Mouse (Mus musculus) neural tube, embryonic 15.5 days (tissue): Measurements from ENCODE around the gene Ankrd10. TPM values are rescaled to one million over a fixed set of nuclear protein-coding genes. Genes with fewer than 3 reads are reported as not detected.
"Not testable (repeated sequence)": the region's sequence is repeated elsewhere in the genome, so short reads cannot be mapped to it uniquely, and the experiment has no call there.

Experiments used
- ATAC-seq: fragments of 200-750 bp; cut with Nextera tagmentation; 2 replicates; pipeline ENCODE4 v1.8.0; 2017; ENCODE audit warnings: mild to moderate bottlenecking, moderate TSS enrichment, moderate library complexity; ENCODE audit not compliant: low FRiP score
- H3K27ac ChIP-seq: fragments of 300-500 bp; sonication (generic); replicated peaks from 2 replicates; pipeline ENCODE4 v1.5.1; 2015; ENCODE audit warnings: mild to moderate bottlenecking, inconsistent platforms
- H3K27me3 ChIP-seq: fragments of 300-500 bp; sonication (generic); replicated peaks from 2 replicates; pipeline ENCODE4 v1.6.1; 2015; ENCODE audit warnings: inconsistent platforms
- H3K36me3 ChIP-seq: fragments of 300-500 bp; sonication (generic); 2 replicates; pipeline ENCODE4 v1.6.1; 2015; ENCODE audit warnings: inconsistent platforms
- H3K4me1 ChIP-seq: fragments of 300-500 bp; sonication (generic); 2 replicates; pipeline ENCODE4 v1.6.1; 2015; ENCODE audit warnings: inconsistent platforms
- H3K4me2 ChIP-seq: fragments of 300-500 bp; sonication (generic); 2 replicates; pipeline ENCODE4 v1.6.1; 2015; ENCODE audit warnings: inconsistent platforms, mild to moderate bottlenecking, moderate library complexity
- H3K4me3 ChIP-seq: fragments of 300-500 bp; sonication (generic); replicated peaks from 2 replicates; pipeline ENCODE4 v1.5.1; 2015; ENCODE audit warnings: mild to moderate bottlenecking, inconsistent platforms
- H3K9ac ChIP-seq: fragments of 300-500 bp; sonication (generic); replicated peaks from 2 replicates; pipeline ENCODE4 v1.6.1; 2015; ENCODE audit warnings: mild to moderate bottlenecking, inconsistent platforms
- H3K9me3 ChIP-seq: fragments of 300-500 bp; sonication (generic); replicated peaks from 2 replicates; pipeline ENCODE4 v1.6.1; 2016; ENCODE audit warnings: inconsistent platforms
- WGBS: fragments of 180-500 bp; shearing (Covaris S2); methylation state at CpG from one replicate; pipeline ENCODE4 v1.1.7; 2015; ENCODE audit warnings: mixed read lengths; 5-methylcytosine and 5-hydroxymethylcytosine counted together
- microRNA-seq: library from miRNA; unstranded; fragments of <30 nt; microRNA quantifications from one replicate; pipeline ENCODE4, GENCODE M21; 2017
- polyA plus RNA-seq: library from polyadenylated mRNA; unstranded; fragments of >200 nt; fragmentation: Nextera tagmentation; extraction: Ambion mirVana; gene quantifications from 2 replicates; pipeline ENCODE4 v1.2.1, GENCODE M21; 2015

Gene Ankrd10
- polyA plus RNA-seq, 1 experiment from 2014 or later: 74.6 TPM

- H3K27ac ChIP-seq: no peak overlapping the region
- H3K9ac ChIP-seq: no peak overlapping the region
- H3K4me3 ChIP-seq: no peak overlapping the region
- H3K27me3 ChIP-seq: no peaks in the 10 kb centered on the region
- no peaks in the 10 kb centered on the region for H3K9me3 ChIP-seq
- H3K4me1 ChIP-seq: peaks cover 10% of the 10 kb centered on the region
- WGBS: 85% methylated on average over 6 of the region's 6 CpGs
- no peaks in the 10 kb centered on the region for H3K36me3 ChIP-seq
- no peak for ATAC-seq
- H3K4me2 ChIP-seq: no peak overlapping the region
Measured at GRCm38 (mm10) chr8:11572428-11572827, 63.1 kb downstream of the Ankrd10 start.

DNA sequence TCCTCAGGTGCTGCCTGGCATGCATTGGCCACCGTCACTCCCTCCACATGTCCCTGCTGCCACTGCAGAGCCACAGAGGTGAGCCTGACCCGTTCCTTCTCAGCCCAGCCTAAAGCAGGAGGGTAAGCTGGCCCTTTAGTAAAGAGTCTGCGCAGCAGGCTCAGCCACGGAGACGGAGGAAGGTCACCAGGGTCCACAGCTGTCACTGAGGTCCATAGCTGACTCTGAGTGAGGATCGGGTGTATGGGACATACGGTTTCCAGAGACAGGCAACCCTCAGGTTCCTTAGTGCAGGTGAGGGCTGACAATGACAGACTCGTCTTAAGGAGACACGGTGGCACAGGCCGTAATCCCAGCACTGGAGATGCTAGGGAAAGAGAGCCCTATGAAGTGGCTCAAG, 63.6 kb downstream of the Ankrd10 start:
- no peak overlapping the region for H3K9ac ChIP-seq
- H3K4me2 ChIP-seq: no peak overlapping the region
- H3K4me3 ChIP-seq: no peak overlapping the region
- peaks cover 10% of the 10 kb centered on the region for H3K4me1 ChIP-seq
- no peaks in the 10 kb centered on the region for H3K9me3 ChIP-seq
- 90% methylated on average over 10 of the region's 10 CpGs for WGBS
- peaks cover 1% of the 10 kb centered on the region for H3K36me3 ChIP-seq
- no peak for ATAC-seq
- H3K27me3 ChIP-seq: no peaks in the 10 kb centered on the region
- no peak overlapping the region for H3K27ac ChIP-seq

GRCm38 (mm10) chr8:11570742-11571141, 64.8 kb downstream of the Ankrd10 start:
- Histone ChIP-seq H3K27me3 (no peaks in the 10 kb centered on the region), H3K36me3 (peaks cover 7% of the 10 kb centered on the region), H3K4me1 (peaks cover 2% of the 10 kb centered on the region; the same call in 1 of the 2 replicates), H3K27ac (no peak overlapping the region), H3K9me3 (no peaks in the 10 kb centered on the region), H3K4me3 (no peak overlapping the region), H3K4me2 (no peak overlapping the region), H3K9ac (no peak overlapping the region)
- no peak for ATAC-seq
- 84% methylated on average over 4 of the region's 4 CpGs for WGBS

DNA sequence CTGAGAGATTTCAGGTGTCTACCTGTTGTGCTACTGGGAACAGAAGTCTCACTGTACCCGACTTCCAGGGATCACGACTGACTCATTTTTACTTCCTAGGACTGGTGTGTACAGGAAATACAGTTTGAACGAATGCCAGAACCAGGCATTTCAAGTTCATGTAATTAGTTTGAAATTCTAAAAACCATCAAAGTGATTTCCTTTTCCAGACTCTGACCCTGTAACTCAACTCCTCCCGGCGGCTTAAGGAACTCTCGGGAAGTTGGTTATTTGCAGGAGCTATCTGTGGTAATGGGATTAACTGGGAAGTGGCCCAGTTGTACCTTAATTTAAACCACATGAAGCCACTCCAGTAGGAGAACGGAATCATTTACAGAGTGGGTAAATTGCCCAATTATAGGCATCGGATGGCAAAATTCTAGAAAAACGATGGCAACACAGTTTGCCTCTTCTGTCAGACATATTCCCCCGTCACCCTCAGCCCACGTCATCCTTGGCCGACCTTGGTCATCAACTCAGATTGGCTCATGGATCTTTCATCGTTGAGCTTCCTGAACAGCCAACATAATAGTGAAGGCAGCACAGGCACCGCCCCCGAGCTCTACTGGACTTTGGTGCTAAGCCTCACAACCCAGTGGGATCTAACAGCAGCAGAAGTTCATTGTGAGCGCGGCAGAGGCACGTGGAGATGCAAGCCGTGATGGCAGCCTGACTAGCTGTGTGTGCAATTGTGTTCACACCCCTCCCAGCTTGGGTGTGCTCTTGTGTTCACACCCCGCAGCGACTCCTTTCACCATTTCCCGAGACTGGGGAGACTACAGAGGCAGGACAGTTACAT, 66.1 kb downstream of the Ankrd10 start:
- WGBS: 92% methylated on average over 22 of the region's 22 CpGs

DNA sequence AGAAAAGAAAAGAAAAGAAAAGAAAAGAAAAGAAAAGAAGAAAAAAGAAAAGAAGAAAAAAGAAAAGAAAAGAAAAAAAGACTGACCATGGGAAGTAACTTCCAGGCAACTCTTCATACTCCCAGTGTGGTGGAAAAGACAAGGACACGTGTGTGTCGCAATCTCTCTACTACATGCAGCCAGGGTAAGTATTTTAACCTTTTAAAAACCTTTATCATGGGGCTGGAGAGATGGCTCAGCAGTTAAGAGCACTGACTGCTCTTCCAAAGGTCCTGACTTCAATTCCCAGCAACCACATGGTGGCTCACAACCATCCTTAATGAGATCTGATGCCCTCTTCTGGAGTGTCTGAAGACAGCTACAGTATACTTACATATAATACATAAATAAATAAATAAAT, 67.4 kb downstream of the Ankrd10 start:
- ATAC-seq, H3K4me1 ChIP-seq, H3K4me3 ChIP-seq, H3K9me3 ChIP-seq, H3K27me3 ChIP-seq, H3K9ac ChIP-seq, H3K27ac ChIP-seq, H3K4me2 ChIP-seq: not testable (repeated sequence)
- peaks cover 32% of the 10 kb centered on the region for H3K36me3 ChIP-seq
- 97% methylated on average over 2 of the region's 2 CpGs for WGBS

More for the DNA sequence above, 66.1 kb downstream of the Ankrd10 start:
- no peak for ATAC-seq
- Histone ChIP-seq H3K4me3 (no peak overlapping the region), H3K27ac (no peak overlapping the region), H3K9ac (no peak overlapping the region), H3K4me1 (no peaks in the 10 kb centered on the region), H3K36me3 (peaks cover 20% of the 10 kb centered on the region), H3K27me3 (no peaks in the 10 kb centered on the region), H3K9me3 (no peaks in the 10 kb centered on the region), H3K4me2 (no peak overlapping the region)

DNA sequence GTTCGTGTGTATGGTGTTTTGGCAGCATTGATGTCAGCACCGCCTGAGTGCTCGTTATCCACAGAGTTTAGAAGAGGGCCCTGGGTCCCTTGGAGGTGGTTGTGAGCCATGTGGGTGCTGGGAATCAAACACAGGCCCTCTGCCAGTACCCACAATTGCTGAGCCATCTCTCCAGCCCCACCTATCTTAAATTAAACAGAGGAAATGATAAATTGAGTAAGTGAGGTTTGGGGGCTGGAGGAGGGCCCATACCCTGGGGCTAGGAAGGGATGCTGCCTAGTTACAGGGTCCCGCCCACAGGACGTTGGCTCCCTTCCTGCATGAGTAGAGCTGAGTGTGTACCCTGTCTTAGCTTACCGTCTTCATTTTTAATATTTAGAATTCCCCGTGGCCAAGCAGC, 70.8 kb downstream of the Ankrd10 start:
- H3K9ac ChIP-seq: no peak overlapping the region
- no peak overlapping the region for H3K4me2 ChIP-seq
- no peak overlapping the region for H3K4me3 ChIP-seq
- H3K27me3 ChIP-seq: no peaks in the 10 kb centered on the region
- 92% methylated on average over 7 of the region's 7 CpGs for WGBS
- H3K36me3 ChIP-seq: peaks cover 46% of the 10 kb centered on the region
- H3K9me3 ChIP-seq: no peaks in the 10 kb centered on the region
- H3K4me1 ChIP-seq: peaks cover 8% of the 10 kb centered on the region
- ATAC-seq: no peak
- H3K27ac ChIP-seq: no peak overlapping the region

DNA sequence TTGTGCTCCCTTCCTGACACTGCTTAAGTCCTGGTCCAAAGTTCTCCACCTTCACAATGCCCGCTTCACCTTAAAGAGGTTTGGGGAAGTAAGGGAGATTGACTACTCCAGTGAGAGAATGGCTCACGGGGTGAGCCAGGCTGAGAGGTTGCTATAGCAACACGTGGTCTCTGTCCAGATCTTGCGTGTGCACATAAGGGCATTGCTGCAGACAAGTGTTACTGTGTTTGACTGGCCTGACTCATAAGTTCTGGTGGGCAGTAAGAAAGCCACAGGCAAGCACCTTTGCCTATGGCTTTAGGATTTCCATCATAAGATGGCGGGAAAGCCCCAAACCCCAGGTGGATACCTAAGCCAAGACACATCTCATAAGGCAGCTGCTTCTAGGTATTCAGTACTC, 71.3 kb downstream of the Ankrd10 start:
- Histone ChIP-seq H3K36me3 (peaks cover 46% of the 10 kb centered on the region), H3K9me3 (no peaks in the 10 kb centered on the region), H3K4me1 (peaks cover 13% of the 10 kb centered on the region), H3K4me2 (no peak overlapping the region), H3K9ac (no peak overlapping the region), H3K4me3 (no peak overlapping the region), H3K27ac (no peak overlapping the region), H3K27me3 (no peaks in the 10 kb centered on the region)
- 88% methylated on average over 5 of the region's 5 CpGs for WGBS
- no peak for ATAC-seq

Small RNA genes lying within 50 kb of the gene (microRNA-seq; reads per million reads assigned to microRNA genes)
- 1.0 reads per million for gene Mir7238

Other genes starting within 250 kb of the Ankrd10 start
- gene Rab20, start 157.0 kb downstream of the Ankrd10 start, polyA plus RNA-seq: 1.00 and 3.0 TPM in 2 replicates
- 149 and 154 TPM in 2 replicates for gene Naxd, start 138.3 kb downstream of the Ankrd10 start, polyA plus RNA-seq
- 26.8 and 27.7 TPM in 2 replicates for gene Cars2, start 85.0 kb downstream of the Ankrd10 start, polyA plus RNA-seq
- 43.0 and 44.7 TPM in 2 replicates for gene Ing1, start 80.2 kb downstream of the Ankrd10 start, polyA plus RNA-seq
- gene 1700016D06Rik, start 65.3 kb upstream of the Ankrd10 start, polyA plus RNA-seq: not detected in 2 replicates
- gene Arhgef7, start 92.0 kb upstream of the Ankrd10 start, polyA plus RNA-seq: 54.4 and 62.3 TPM in 2 replicates
- gene Tex29, start 204.7 kb upstream of the Ankrd10 start, polyA plus RNA-seq: 0.61 and 0.67 TPM in 2 replicates